Mouse (Mus musculus) lung, embryonic 15.5 days (tissue): ENCODE measurements around the gene Gm21731. TPM values are rescaled to one million over a fixed set of nuclear protein-coding genes. Genes with fewer than 3 reads are reported as not detected.
"Not testable (repeated sequence)": the region's sequence is repeated elsewhere in the genome, so short reads cannot be mapped to it uniquely, and the experiment has no call there.

Experiments used
- ATAC-seq: fragments of 200-750 bp; cut with Nextera tagmentation; 2 replicates; pipeline ENCODE4 v1.8.0; 2017; ENCODE audit warnings: moderate number of reproducible peaks, borderline replicate concordance; ENCODE audit not compliant: low FRiP score, low TSS enrichment; ENCODE audit errors: extremely low read depth
- H3K27ac ChIP-seq: fragments of 300-500 bp; sonication (generic); 2 replicates; pipeline ENCODE4 v1.5.1; 2015; ENCODE audit warnings: moderate library complexity, mild to moderate bottlenecking, inconsistent platforms
- H3K27me3 ChIP-seq: fragments of 300-500 bp; sonication (generic); 2 replicates; pipeline ENCODE4 v1.6.1; 2015; ENCODE audit warnings: inconsistent platforms
- H3K36me3 ChIP-seq: fragments of 300-500 bp; sonication (generic); 2 replicates; pipeline ENCODE4 v1.6.1; 2015; ENCODE audit warnings: inconsistent platforms
- H3K4me1 ChIP-seq: fragments of 300-500 bp; sonication (generic); 2 replicates; pipeline ENCODE4 v1.6.1; 2015; ENCODE audit warnings: inconsistent platforms
- H3K4me2 ChIP-seq: fragments of 300-500 bp; sonication (generic); 2 replicates; pipeline ENCODE4 v1.6.1; 2015; ENCODE audit warnings: inconsistent platforms, mild to moderate bottlenecking, moderate library complexity
- H3K4me3 ChIP-seq: fragments of 300-500 bp; sonication (generic); 2 replicates; pipeline ENCODE4 v1.5.1; 2015; ENCODE audit warnings: mild to moderate bottlenecking, inconsistent platforms
- H3K9ac ChIP-seq: fragments of 300-500 bp; sonication (generic); 2 replicates; pipeline ENCODE4 v1.6.1; 2015; ENCODE audit warnings: inconsistent platforms
- H3K9me3 ChIP-seq: fragments of 300-500 bp; sonication (generic); 2 replicates; pipeline ENCODE4 v1.6.1; 2016; ENCODE audit warnings: inconsistent platforms
- WGBS: fragments of 180-500 bp; shearing (Covaris S2); methylation state at CpG from one replicate; pipeline ENCODE4 v1.1.7; 2015; 5-methylcytosine and 5-hydroxymethylcytosine counted together
- polyA plus RNA-seq: library from polyadenylated mRNA; unstranded; fragments of >200 nt; fragmentation: Nextera tagmentation; extraction: Ambion mirVana; gene quantifications from 2 replicates; pipeline ENCODE4 v1.2.1, GENCODE M21; 2015

Gene Gm21731
- polyA plus RNA-seq: not detected in 2 replicates

DNA sequence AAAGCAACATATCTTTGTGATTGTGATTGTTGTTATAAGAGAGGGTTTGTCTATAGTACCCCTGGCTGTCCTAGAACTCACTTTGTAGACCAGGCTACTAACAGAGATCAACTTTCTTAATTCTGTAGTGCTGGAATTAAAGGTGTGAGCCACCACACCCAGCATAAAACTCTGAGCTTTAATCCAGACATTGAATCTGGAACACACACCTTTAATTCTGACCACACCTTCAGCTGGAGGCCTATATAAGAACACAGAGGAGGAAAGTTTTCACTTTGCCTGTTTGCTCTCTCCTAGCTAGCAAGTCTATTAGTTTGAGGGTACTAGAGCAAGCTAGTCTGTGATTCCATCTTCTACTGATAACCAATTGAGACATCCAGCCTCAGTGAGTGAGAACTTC lies at the start of gene Gm21731:
Gm21731 (plus strand) TSS at position 301 of the 400 bp plus-strand sequence.
- ATAC-seq, H3K27me3 ChIP-seq, H3K9ac ChIP-seq, H3K27ac ChIP-seq, H3K4me3 ChIP-seq, H3K4me2 ChIP-seq, H3K36me3 ChIP-seq, H3K4me1 ChIP-seq, H3K9me3 ChIP-seq: not testable (repeated sequence)

DNA sequence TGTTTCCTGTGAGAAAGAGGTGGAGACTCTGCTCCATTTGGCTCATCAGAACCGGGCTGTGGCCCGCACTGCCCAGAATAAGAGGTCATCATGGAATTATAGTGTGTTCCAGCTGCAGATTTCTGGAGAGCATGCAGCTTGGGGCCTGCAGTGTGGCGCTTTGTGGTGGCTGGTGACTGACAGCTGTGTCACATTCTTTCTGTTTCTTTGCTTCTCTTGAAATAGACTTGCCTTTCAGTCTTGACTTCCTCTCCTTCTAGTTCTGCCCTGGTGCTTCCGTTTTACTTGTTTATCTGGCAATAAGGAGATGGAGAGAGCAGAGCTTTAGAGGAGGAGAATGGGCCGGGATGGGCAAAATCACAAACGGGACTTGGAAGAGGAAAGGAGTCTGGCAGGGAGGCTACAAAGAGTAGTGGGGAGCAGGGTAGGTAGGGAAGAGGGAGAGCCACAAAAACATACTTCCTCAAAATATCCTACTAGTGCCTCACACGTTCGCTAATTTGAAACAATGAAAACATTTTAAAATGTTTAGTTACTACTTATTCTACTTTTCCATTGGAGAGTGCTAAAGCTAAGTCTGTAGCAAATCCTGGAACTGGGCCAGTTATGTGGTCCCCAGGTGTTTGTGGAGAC lies 42.6 kb upstream of the Gm21731 start:
- not testable (repeated sequence) for H3K27ac ChIP-seq, H3K4me3 ChIP-seq, H3K4me1 ChIP-seq, H3K27me3 ChIP-seq, H3K9ac ChIP-seq, H3K4me2 ChIP-seq, H3K36me3 ChIP-seq, H3K9me3 ChIP-seq, ATAC-seq
- 66% methylated on average over 7 of the region's 8 CpGs for WGBS

DNA sequence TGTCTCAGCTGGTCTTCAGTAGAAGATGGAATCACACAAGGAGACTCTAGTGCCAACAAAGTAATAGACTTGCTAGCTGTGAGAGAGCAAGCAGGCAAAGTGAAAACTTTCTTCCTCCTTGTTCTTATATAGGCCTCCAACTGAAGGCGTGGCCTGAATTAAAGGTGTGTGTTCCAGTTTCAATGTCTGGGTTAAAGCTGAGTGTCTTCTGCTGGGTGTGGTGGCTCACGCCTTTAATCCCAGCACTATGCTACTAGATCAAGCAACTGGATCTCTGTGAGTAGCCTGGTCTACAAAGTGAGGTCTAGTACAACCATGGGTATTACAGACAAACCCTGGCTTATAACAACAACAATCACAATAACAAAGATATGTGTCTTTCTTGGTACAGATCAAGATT lies 23.1 kb upstream of the Gm21731 start, which contains the start of gene Gm21762:
Gm21762 (minus strand) TSS at position 101 of the 400 bp plus-strand sequence.
- H3K27me3 ChIP-seq, H3K36me3 ChIP-seq, H3K9ac ChIP-seq, H3K9me3 ChIP-seq, H3K4me2 ChIP-seq, H3K27ac ChIP-seq, ATAC-seq, H3K4me1 ChIP-seq, H3K4me3 ChIP-seq: not testable (repeated sequence)
- no CpG with 5 or more reads among the region's 2 CpGs for WGBS

DNA sequence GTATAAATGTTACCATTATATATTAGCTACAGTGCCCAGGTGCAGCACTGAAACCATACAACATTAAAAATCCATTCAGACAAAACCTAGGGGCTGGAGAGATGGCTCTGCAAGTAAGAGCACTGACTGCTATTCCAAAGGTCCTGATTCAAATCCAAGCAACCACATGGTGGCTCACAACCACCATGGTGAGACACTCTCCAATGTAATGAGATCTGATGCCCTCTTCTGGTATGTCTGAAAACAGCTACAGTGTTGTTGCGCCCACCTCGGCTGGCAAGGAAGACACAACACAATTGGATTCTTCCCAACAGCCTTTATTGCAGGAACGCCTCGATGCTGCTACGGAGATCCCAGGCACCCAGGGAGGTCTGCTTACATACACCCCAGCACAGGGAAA lies 18.0 kb upstream of the Gm21731 start:
- ATAC-seq, H3K27ac ChIP-seq, H3K27me3 ChIP-seq, H3K9me3 ChIP-seq, H3K36me3 ChIP-seq, H3K9ac ChIP-seq, H3K4me1 ChIP-seq, H3K4me2 ChIP-seq, H3K4me3 ChIP-seq: not testable (repeated sequence)
- 82% methylated on average over 5 of the region's 5 CpGs for WGBS

DNA sequence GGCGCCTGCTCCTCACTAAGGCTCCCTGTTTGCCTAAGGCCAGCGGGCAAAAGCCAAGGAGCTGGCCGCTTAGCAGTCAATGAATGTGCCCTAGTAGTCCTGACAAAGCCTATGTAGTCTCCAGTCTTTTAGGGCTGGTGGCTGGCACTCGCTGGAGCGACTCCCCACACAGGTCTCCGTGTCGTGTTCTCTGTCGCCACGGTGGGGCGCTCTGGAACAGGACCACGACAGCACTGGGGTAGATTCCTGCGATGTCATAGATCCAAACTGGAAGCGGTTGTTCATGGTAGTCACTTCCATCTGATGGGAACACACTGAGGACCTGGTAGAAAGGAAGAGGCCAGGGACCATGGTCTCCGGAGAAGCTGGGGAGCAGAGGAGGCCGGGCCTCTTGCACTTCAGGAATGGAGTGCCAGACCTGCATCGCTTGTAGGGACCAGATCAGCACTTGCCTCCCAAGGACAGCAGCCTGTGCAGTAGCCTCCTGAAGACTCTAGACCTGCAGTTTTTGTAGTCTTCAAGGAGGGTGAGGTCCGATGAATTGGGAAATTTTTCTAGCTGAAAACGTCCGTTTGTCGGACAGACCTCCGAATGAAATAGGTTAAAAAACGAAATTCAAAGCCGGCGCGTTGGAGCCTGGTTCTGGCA lies 15.8 kb upstream of the Gm21731 start:
- H3K4me3 ChIP-seq, H3K4me2 ChIP-seq, H3K9ac ChIP-seq, H3K27ac ChIP-seq, ATAC-seq, H3K4me1 ChIP-seq, H3K27me3 ChIP-seq, H3K9me3 ChIP-seq, H3K36me3 ChIP-seq: not testable (repeated sequence)
- 93% methylated on average over 16 of the region's 25 CpGs for WGBS

DNA sequence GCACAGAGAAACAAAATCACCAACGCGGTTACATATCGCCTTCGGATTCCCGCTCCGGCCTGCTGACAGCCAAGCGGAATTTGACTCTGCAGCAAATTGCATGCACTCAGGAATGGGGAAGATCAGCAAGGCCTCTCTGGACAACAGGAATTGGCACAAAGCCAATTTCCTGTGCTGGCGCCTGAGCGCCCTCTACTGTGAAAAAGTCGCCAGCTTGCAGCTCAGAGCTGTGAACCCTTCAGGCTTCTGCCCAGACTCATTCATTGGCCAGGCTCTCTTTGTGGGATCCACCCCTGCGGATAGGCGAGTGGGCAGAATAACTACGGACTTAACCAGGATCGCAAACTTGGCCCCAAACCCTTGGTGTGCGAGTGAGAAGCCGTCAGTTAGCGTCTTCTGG lies 7.1 kb upstream of the Gm21731 start:
- H3K4me2 ChIP-seq, ATAC-seq, H3K36me3 ChIP-seq, H3K9ac ChIP-seq, H3K9me3 ChIP-seq, H3K27ac ChIP-seq, H3K4me1 ChIP-seq, H3K4me3 ChIP-seq, H3K27me3 ChIP-seq: not testable (repeated sequence)
- 91% methylated on average over 17 of the region's 17 CpGs for WGBS

DNA sequence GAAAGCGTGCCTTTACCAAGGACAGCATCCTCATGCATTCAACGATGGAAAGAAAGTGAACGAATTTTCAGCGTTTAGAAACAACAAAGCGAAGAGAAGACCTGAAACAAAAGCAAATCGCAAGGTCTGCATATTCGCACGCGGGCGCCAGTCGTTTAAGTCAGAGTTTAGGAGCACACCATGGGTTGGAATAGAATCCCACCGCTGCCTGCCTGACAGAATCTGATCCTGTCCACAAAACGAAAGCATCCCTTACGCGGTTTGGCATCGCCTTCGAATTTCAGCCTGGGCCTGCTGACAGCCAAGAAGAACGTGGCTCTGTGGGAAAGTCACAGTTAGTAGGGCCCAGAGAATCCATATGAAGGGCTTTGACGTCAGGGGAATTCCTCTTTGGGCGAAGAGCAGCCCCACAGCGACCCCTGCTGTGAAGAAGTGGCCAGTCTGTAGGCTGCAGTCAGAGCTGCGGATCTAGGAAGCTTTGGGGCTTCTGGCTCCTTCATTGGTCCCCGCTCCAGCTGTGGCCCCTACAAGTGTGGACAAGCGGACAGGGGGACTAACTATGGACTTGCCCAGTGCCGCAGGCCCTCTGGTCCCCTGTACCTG lies 6.4 kb upstream of the Gm21731 start:
- not testable (repeated sequence) for H3K9me3 ChIP-seq, H3K4me2 ChIP-seq, H3K27ac ChIP-seq, H3K4me1 ChIP-seq, H3K4me3 ChIP-seq, H3K9ac ChIP-seq, ATAC-seq, H3K36me3 ChIP-seq, H3K27me3 ChIP-seq
- WGBS: 70% methylated on average over 12 of the region's 25 CpGs

DNA sequence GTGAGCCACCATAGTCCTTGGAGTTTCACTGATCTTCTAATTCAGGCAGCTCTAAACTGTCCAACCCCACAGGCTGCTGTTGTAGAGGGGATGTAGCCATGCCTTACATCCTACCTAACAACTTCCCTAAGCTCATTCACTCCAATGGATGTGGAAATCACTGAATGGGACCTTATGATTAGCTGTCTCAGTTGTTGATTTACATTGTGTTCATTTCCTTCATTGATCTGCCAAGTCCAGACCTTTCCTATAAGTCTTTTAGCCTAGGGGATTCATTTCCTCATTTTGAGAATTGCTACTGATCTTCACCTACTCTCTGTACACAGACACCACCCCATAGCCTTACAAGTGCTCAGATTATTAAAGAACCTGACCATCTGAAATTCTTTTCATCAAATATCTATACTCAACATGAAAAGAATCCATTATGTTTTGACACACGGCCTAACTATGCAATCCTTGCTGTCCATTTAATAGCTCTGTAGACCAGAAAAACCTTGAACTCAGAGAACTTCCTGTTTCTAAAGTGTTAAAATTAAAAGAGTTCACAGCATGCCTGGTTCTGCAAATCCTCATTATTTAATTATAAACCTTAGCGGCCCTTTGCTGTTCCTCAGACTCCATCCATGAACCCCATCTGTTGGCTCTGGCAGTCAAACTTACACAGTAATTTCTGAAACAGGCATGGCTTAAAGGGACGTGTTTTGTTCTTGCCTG lies 12.5 kb downstream of the Gm21731 start:
- not testable (repeated sequence) for H3K9ac ChIP-seq, H3K4me1 ChIP-seq, H3K27ac ChIP-seq, ATAC-seq, H3K9me3 ChIP-seq, H3K36me3 ChIP-seq, H3K4me2 ChIP-seq, H3K27me3 ChIP-seq, H3K4me3 ChIP-seq
- 82% methylated on average over 2 of the region's 3 CpGs for WGBS

DNA sequence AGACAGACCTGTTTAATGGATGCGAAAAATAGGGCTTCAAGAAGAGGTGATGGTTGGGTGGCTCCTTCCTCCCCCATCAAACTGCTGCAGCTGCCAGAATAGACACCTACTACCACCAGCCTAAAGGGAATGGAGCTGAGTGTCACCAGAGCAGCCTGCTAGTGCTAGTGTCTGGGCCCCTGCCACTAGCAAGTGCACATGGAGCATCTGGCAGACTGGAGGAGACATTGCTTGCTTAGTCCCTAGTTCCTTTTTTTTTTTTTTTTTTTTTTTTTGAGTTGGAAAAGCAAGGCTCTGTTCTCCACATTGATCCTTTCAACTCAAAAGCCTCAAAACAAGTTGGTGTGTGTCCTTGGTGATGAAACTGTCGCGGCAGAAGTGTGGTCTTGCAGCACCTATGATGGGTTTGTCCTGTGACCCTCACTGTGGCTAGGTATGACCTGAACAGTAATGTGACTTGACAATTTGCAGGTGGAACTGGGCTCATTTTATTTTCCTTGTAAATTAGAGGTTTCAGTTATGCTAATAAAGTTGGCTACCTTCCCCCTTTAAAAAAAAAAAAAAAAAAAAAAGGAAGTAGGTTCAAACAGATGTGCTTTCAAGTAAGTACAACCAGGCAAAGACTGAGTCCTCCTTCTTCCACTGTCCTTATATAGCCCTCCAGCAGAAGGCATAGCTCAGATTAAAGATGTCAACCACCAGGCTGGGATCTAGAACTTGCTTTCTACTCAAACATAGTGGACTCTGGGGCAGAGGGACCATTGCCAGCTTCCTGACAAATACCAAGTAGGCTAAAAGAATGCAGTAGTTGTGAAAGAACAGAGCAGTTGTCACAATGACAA lies 20.1 kb downstream of the Gm21731 start:
- not testable (repeated sequence) for H3K4me1 ChIP-seq, H3K27ac ChIP-seq, H3K4me2 ChIP-seq, ATAC-seq, H3K27me3 ChIP-seq, H3K9ac ChIP-seq, H3K4me3 ChIP-seq, H3K9me3 ChIP-seq, H3K36me3 ChIP-seq
- WGBS: 87% methylated on average over 3 of the region's 3 CpGs

DNA sequence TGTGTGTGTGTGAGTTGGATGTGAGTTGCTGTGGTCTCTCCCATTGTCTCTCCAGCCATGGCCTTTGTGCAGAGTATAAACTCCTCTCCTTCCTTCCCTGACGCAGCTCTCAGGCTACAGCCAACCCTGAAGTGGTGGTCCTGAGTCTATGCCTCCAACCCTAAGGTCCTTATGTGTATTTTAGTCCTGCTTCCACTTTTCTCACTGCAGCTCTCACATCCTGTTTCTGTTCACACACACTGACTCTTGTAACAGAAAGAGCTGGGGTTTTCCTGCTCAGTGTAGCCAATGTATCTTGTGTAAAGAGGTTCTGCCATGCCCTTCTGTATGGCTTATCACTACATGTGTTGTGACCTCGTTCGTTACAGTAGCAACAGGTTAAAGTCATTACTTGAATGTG lies 20.8 kb downstream of the Gm21731 start:
- not testable (repeated sequence) for H3K4me1 ChIP-seq, H3K9me3 ChIP-seq, H3K27ac ChIP-seq, H3K9ac ChIP-seq, ATAC-seq, H3K36me3 ChIP-seq, H3K4me3 ChIP-seq, H3K4me2 ChIP-seq, H3K27me3 ChIP-seq
- WGBS: 50% methylated on average over 3 of the region's 3 CpGs

DNA sequence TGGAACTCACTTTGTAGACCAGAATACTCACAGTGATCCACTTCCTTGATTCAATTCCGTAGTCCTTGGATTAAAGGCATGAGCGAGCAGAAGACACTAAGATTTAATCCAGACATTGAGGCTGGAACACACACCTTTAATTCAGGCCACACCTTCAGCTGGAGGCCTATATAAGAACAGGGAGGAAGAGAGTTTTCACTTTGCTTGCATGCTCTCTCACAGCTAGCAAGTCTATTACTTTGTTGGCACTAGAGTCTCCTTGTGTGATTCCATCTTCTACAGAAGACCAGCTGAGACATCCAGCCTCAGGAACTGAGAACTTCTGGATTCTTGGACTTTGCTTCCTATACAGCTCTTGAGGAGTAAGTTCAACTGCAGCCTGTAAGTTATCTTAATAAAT lies 24.0 kb downstream of the Gm21731 start, which contains the start of gene AF067061:
AF067061 (plus strand) TSS at position 245 of the 400 bp plus-strand sequence.
- H3K27ac ChIP-seq, H3K27me3 ChIP-seq, H3K9ac ChIP-seq, H3K36me3 ChIP-seq, H3K9me3 ChIP-seq, H3K4me2 ChIP-seq, H3K4me1 ChIP-seq, H3K4me3 ChIP-seq, ATAC-seq: not testable (repeated sequence)
- whole genome bisulfite sequencing: 87% methylated on average over 2 of the region's 2 CpGs
